Mouse (Mus musculus) sigmoid colon, adult 10 weeks (tissue): ENCODE measurements around the gene Tnfsf15. TPM values are rescaled to one million over a fixed set of nuclear protein-coding genes. Genes with fewer than 3 reads are reported as not detected.

ENCODE experiments used
- polyA plus RNA-seq: library from polyadenylated mRNA; stranded (reverse); fragments of 350-450 nt; fragmentation: Illumina TruSeq; extraction: RNeasy Lipid Tissue Mini Kit (QIAGEN cat#74804); gene quantifications from one replicate; pipeline ENCODE4 v1.2.3, GENCODE M21; 2014; ENCODE audit warnings: low read depth, low replicate concordance

The Tnfsf15 gene
- 4.0 TPM for polyA plus RNA-seq

DNA sequence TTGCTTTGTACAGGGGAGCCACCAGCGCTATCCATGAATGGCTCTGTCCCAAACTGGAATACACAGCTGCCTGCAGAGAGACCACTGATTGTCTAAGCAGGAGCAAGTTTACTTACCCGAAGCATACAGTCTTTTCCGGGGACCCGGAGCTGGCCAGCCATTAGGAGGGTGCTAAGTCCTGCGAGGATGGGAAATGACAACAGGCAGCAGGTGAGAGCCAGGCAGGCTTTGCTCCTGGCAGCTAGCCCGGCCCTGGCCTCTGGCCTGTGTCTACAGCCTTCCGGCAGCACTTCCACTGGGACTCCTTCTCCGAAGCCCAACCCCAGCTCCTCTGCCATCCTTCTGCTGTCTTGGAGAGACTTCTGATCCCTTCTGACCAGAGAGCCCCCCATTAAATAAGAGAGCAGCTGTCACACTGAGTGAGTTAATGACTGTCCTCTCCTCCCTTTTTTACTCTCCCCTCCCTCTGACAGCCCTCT is at the start of gene Tnfsf15:
Tnfsf15 (minus strand) TSS at position 421 of the 479 bp plus-strand sequence.

Other genes with a start within 250 kb of the Tnfsf15 start
- gene Whrn, start 249.1 kb downstream of the Tnfsf15 start, polyA plus RNA-seq: 1.6 TPM
- gene Atp6v1g1, start 200.3 kb downstream of the Tnfsf15 start, polyA plus RNA-seq: 280 TPM
- 15.5 TPM for gene Tmem268, start 186.3 kb downstream of the Tnfsf15 start, polyA plus RNA-seq
- gene Gm11213, start 139.9 kb downstream of the Tnfsf15 start, polyA plus RNA-seq: not detected
- not detected for gene Tex48, start 122.7 kb downstream of the Tnfsf15 start, polyA plus RNA-seq
- not detected for gene Gm11214, start 81.7 kb downstream of the Tnfsf15 start, polyA plus RNA-seq
- 1.2 TPM for gene Tnfsf8, start 116.2 kb upstream of the Tnfsf15 start, polyA plus RNA-seq